Mouse (Mus musculus): ENCODE measurements around the gene Mrgbp. TPM values are rescaled to one million over a fixed set of nuclear protein-coding genes. Genes with fewer than 3 reads are reported as not detected.

The Mrgbp gene
- total RNA-seq (2021) = 10 to 100 TPM; 16.6 to 17.5 TPM
- long read RNA-seq, experiment 1, transcript Mrgbp-201 (5 exons, 1,510 nt) = major isoform, 7 of 18 reads
- long read RNA-seq, experiment 1, partial matches to known transcripts = 3 of 18 reads
- long read RNA-seq, experiment 1, other reads (novel, unspliced or antisense) = 5 of 18 reads
- long read RNA-seq, experiment 2, partial matches to known transcripts = 1 of 12 reads
- long read RNA-seq, experiment 2, other reads (novel, unspliced or antisense) = 4 of 12 reads

DNA sequence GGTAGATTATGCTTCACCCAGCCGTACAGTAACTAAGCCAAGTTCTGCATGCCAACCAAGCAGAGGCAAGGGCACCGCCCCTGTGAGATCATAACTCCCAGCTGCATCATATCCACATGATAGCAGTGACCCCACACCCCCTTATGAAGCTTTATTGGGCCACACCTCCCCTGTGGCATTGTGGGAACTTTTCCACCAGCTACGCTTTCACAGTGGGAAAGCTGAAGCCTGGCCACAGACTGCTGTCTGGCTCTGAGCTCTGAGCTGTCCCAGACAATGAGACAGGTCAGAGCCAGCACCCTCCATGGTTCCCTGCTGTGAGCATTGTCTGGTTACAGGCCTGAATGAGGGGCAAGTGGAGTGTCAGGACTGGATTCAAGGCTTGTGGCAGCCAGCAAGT is at the start of gene Mrgbp:
Gene Mrgbp, plus strand, starts transcription at position 303 of the 400 bp plus-strand sequence.
- peak in 1 of 2 experiments; percentile 12 for DNase-seq

DNA sequence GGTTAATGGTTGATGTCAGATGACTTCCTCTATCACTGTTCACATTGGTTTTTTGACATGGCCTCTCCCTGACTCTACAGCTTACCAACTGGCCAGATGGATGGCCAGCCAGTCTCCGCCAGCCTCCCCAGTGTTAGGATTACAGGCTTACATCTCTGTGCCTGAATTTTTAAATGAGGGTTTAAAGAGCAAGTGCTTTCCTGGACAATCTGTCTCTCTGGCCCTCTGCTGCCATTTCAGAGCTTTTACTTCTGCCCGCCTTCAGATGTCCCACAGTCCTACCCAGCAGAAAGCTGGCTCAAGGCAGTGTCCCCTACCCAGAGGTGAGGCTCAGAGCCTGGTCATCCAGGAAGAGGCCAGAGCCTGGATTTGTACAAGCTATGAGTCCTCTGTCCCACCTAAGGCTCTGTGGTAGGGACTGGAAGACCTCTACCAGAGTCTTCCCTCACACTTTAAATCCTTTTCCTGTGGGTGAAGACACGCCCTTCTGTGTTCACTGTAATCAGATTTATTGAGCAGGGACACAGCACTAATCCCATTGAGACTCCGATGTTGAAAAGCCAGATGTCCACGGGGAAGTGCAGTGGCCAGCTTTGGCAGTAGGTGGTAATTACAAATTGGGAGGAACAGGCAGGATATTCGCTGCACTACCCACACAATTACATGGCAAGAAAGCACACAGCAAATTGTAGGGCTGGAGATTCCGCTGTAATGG is 49.3 kb upstream of the Mrgbp start:
- DNase-seq = no peak

DNA sequence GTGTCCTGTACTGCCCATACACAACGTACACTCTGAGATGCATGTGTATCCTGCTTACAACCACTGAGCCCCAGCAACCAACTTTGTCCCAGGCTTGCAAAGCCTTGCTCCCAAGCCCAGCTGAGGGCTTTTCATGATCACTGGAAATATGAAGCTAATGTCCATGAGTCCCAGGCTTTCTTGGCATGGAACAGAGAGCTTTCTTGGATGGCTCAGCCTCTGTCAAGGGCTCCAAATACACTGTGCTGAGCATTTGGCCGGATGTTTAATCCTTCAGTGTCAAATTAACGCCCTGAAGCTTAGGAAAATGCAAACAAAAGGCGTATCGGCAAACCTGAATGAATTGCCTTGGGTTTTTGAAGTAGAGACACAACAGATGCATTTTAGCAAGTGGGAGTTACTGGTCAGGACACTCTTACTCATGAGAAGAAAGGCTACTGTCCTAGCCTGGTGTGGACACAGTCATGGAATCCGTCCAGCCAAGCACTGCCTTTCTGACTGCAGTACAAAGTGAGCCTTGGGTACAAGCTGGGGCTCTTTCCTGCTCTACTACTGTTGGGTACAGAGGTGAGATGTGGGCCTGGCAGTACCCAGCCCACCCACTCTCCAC is 48.6 kb upstream of the Mrgbp start:
- no peak for DNase-seq

DNA sequence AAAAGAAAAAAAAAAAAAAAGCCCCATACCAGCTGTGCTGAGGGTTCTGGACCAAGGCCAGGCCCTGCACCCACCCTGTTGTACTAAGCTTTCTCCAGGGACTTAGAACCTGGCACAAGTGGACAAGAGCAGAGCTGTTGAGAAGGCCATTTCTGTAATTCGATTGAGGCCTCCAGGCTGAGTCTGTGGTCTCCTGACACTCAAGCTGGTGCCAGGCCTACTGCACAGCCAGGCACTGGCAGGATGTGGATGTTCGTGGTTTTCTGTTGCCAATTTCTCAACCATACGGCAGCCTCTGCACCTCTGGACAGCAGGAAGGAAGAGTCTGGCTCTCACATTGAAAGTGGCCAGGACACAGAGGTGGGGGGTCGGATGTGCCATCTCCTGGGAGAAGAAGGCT is 47.9 kb upstream of the Mrgbp start:
- DNase-seq = no peak

DNA sequence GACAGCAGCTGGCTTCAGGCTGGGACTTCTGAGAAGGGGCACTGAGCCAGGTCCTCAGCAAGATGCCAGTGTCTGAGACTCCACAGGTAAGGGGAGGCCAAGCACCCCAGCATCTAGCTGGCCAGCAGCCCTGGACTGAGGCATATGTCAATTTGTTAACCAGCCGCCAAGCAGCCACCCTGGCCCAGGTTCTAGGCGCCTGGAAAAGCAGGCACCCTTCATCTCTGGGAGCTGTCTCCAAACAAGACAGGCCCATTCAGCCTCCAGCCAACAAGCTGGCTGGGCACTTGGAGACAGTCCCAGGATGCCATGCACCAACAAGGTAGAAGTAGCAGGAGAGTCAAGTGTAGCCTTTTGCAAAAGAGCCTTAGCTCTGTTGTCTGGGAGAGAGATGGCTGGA is 37.4 kb upstream of the Mrgbp start:
- no peak for DNase-seq

DNA sequence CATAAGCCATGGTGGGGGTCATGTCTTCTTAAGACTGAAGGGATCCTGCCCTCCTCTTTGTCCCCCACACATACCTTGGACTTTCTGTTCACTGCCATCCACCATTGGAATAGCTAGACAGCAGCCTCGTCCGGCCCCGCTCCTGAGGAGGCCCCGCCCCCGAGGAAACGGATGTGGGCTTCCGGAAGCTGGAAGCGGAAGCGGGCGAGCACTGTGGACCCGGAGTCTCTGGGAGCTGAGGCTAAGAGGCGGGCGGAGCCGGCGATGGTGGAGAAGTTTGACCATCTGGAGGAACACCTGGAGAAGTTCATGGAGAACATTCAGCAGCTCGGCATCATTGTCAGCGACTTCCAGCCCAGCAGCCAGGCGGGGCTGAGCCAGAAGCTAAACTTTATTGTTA is 36.1 kb upstream of the Mrgbp start:
- DNase-seq = peak in 1 of 2 experiments; percentile 11

DNA sequence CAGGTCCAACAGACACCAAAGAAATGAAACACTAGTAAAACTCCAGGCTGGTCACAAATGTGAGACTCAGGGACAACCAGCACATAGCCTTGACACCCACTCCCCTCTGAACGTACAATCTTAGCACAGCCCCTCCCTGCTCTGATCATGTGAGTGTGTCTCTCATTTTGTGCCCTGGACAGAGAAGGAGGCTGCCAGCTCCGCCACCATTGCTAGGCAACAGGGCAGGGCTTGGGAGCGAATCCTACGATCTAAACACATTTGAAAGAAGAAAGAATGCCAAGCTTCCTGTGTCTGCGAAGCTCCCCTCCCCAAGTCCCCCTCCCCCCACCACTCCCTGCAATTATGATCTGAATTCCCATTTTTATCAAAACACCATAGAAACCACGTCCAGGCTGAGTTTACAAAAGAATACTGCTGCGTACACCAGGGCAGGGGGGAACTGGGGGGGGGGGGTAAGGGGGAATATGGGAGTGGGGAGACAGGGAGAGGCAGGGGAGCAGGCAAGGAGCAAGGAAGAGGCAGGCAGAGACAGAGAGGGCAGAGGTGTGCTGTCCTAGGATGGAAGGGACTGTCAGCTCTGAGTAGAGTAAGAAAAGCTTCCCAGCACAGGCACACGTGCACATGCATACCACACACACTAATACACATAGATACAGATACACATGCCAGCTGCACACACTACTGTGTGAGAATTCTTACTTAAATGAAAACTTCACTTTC is 33.6 kb upstream of the Mrgbp start:
- DNase-seq = no peak

DNA sequence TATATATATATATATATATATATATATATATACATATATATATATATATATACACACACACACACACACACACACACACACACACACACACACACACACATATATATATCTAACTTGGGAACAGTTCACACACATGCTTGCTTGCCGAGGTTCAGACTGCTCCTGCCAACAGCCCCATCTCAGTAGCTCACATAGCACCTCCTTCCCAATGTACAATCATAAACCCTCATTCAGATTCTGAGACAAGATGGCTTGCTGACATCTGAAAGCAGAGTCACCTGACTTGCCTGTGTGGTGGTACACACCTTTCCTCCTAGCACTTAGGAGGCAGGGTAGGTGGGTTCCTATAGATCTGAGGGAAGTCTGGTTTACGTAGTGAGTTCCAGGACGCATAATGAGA is 28.8 kb upstream of the Mrgbp start:
- no peak for DNase-seq

DNA sequence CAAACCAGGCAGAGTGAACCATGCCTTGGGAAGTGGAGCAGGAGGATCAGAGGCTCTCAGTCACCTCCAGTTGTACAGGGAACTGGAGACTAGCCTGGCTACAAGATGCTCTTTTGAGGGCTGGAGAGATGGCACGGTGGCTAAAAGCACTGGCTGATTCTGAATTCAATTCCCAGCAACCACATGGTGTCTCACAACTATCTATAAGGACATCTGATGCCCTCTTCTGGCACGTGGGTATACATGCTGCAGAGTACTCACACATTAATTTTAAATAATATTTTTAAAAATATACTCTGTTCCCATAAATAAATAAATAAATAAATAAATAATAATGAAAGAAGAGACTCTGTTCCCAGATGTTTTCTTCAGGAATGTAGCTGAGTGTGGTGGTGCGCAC is 25.9 kb upstream of the Mrgbp start:
- no peak for DNase-seq

DNA sequence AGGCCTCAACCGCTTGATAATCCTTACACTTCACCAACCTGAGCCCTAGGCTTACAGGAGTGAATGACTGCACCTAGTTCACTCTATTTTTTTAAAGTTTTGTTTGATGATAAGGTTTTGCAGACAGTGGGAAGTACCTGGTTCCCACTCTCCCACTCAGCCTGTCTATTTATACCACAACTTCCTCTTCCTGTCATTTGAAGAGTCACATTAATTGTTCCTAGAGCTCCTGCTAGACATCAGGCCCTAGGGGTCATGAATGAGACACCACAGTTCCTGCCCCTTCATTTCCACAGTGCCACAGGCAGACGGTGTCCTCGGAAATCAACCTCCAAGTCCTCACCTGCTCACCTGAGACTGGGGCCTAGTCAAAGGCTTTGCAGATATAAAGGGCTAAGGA is 24.6 kb upstream of the Mrgbp start:
- DNase-seq = no peak

DNA sequence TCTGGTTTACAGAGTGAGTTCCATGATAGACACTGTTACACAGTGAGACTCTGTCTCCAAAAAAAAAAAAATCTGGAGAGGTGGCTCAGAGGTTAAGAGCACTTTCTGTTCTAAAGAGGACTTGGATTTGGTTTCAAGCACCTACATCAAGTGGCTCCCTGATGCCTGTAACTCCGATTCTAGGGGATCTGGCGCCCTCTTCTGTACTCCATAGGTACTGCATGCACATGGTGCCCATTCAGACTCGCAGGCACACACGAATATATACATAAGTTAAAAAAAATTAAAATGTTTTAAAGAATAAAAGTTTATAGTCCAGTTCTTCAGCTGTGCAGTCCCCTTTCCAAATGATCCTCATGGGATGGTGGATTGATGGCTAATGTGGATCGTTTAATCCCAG is 20.9 kb upstream of the Mrgbp start:
- no peak for DNase-seq

DNA sequence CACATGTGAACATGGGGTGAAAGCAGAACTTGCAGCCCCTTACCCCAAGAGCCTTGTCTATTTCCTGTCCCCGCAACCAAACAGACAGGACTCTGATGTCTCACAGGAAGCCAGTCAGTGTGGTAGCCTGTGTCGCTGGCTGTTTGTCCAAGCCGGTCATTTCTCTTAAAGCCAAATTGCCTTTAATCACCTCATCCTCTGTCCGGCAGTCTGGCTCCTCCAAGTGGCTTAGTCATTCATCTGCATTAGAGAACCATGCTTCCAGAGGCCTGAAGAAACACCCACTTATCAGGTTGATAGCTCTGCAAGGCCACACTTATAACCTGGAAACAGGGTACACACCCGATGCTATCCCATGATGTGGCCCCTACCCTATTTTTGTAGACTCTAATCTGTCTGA is 19.0 kb upstream of the Mrgbp start:
- DNase-seq = no peak

DNA sequence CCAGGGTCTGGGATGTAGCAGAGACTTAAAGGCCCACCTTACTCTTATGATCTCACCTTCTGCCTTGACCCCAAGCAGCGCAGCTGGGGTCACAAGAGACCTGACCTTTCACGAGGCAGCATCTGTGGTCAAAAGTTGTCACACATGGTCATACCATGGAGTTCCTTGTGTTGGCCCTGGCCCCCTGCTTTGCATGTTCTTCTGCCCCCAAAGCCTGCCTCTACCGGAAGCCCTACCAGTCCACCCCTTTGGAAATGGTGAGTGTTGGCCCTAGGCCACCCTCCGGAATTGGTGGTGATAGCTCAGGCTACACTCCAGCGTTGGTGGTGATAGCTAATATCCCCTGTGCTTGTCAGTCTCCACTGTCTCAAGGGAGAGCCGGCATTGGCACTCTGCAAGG is 17.8 kb upstream of the Mrgbp start:
- DNase-seq = no peak

DNA sequence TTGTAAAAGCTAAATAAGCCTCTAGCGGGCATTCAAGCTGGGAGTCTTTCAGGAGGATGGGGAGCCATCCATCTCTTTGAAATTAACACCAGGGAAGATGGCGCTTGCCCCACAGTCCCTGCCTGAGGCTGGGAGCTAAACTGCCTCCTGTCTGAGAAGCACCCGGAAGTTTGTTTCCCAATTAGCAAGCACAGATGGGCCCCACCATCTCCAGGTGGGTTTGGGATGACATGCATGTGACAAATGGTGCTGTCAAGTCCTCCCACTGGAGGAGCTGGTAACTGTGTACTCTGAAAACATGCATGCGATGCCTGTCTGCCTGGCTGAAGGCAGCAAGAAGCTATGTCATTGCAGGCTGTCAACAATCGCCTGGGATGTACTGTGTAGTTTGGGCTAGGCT is 17.3 kb upstream of the Mrgbp start:
- DNase-seq = no peak

DNA sequence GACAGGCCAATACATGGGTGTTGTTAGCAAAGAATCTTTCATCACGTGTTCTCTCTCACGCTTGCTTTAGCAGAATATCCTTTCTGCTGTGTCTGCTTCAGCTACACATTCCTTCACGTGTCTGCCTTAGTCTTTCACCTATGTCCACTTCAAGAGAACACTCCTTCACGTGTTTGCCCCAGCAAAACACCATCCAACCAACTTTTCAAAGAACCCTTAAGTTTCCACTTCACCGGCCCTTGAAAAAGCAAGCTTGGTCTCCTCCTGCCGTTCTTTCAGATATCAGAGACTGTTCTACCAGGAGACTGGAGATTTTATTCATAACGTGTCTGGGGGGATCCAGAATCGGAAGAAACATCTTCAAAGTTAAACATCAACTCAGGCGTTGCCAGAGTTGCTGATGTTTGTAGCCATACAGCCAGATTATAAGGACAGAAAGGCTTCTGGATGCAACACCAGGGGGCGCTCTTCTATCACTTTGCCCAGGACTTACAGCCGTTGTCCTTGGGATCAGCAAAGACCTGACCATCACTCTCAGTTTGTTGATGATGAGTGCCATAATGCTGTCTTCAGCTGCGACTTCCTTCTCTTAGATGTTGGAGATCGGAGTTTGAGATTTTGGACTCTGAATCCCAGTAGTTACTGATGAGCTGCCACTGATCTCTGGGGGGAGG is 14.7 kb upstream of the Mrgbp start:
- peak; percentile 61 to 81 for DNase-seq

DNA sequence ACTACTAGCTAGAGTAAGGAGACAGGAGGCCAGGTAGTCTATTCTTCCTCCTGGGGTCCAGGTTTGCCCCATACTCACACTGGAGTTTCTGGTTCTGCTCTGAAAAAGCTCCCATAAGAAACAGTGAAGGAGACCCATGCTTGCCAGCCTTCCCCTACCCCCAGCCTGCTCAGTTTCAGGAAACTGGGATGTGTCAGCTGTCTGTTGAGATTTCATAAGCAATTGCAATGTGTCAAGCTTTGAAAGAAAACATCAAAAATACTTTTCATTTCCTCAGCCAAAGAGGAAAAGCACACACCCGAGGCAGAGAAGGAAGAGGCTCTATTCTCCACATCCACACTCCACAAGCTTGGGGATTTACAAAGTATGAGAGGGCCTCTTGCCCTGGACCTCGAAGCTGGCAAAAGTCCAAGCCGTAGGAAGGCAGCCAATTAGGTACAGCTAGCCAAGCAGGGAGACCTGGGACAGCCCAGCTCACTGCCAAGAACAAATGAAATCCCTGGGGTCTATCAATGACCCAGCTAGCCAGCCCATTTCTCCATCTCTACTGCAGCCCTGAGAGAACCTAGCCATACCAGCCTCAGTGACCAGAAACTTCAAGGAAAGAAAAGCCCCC is 12.0 kb upstream of the Mrgbp start:
- peak; percentile 49 to 70 for DNase-seq

DNA sequence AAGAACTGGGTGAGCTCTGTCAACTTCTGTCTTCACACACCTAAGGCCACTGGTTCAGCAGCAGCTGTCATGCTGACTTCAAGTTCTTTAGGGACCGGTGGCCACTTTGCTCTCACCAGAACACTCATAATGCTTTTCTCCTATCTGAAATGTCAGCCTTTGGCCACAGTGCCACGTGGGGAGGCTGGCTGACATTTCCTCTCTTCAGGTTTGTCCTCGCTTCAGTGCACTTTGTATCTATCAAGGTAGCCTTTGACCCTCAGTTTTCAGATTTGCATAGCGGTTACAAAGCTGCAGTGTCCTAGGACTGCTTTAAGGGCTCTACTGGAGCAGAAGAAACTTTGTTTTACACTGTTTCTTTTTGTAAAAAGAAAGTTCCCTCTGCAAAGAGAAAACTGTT is 4.6 kb upstream of the Mrgbp start:
- peak; percentile 34 to 38 for DNase-seq

DNA sequence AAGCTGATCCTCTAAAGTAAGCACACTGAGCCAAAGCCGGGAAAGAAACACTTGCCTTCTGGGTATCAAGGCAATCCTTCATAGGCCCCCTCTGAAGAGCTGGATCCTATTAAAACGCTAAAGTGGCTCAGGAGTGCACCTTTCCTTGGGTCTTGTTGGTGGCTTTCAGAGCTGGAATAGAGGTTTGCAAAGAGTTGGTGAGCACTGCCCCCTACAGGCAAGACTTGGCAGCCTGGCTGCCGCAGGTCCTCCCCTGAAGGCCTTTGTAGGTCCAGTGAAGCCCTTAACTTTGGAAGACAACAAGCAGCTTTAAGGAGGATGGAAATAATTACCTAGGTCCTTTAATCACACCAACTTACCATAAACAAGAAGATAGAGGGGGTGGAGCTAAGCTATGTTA is 2.4 kb upstream of the Mrgbp start:
- peak; percentile 71 to 85 for DNase-seq

DNA sequence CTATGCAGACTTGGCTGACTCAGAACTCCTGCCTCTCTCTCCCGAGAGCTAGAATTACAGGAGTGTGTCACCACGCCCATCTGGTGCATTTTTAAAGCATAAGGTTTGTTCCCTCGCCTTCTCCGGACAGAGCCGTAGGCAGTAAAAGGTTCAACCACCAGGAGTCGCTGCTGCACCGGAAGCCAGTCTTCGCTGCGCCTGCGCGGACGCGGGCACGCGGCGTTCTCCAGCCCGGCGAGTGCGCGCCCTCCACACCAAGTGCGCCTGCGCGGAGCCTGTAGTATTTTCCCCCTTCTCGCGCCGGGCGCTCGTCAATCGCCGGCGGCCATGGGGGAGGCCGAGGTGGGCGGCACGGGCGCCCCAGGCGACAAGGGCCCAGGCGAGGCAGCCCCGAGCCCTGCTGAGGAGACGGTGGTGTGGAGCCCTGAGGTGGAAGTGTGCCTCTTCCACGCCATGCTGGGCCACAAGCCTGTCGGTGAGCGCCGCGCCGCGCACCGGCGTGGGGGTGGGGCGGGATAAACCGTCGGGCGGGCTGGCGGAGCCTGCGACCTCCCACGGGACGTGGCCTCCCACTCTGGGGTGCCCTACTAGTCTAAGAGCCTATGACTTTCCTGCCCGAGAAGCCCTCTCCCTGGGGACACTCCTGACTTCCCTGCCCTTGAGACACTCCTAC is 1.5 kb downstream of the Mrgbp start:
- DNase-seq = peak; percentile 98

DNA sequence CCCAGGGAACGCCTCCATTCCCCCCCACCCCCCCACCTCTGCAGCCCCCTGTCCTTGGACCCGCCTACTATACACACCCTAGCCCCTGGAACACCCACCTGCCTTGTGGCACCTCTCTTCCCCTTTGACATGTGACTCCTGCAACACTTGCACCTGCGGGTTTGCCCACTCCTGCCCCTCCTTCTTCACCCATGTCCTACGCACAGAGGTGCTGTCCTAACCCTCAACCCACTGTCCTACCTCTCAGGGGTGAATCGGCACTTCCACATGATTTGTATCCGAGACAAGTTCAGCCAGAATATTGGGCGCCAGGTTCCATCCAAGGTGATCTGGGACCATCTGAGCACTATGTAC is 2.0 kb downstream of the Mrgbp start:
- DNase-seq = no peak

DNA sequence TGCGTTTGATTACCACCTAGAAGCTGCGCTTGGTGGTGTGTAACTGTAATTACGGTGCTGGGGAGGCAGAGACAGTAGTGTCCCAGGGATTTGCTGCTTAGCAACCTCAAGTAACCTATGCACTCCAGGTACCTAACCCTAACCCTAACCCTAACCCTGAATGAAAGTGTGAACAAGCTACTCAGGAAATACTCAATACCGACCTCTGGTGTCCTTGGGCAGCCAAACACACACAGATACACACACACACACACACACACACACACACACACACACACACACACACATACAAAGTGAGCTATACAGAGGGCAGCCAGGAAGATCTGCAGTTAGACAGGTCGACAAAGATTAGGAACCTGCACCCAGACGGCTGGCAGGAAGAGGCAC is 7.6 kb downstream of the Mrgbp start:
- DNase-seq = no peak
